Mouse (Mus musculus): ENCODE data around the gene Nfatc2. TPM values are rescaled to one million over a fixed set of nuclear protein-coding genes. Genes with fewer than 3 reads are reported as not detected.

The Nfatc2 gene
- polyA plus RNA-seq, 1 experiment from 2014 or later: 2.0 TPM

- H3K27me3 ChIP-seq (replicated peaks; ENCODE audit: control insufficient read depth, insufficient read depth, low read length): no peaks in the 10 kb centered on the region
- 52% methylated on average over 13 of the region's 13 CpGs for WGBS
- no peak overlapping the region for H3K4me3 ChIP-seq (replicated peaks; ENCODE audit: low read length)
- no peak overlapping the region for H3K4me2 ChIP-seq (ENCODE audit: low read length)
- no peaks in the 10 kb centered on the region for H3K9me3 ChIP-seq (ENCODE audit: control insufficient read depth, low read length)
- no peaks in the 10 kb centered on the region for H3K36me3 ChIP-seq (ENCODE audit: control insufficient read depth, insufficient read depth)
- no peaks in the 10 kb centered on the region; the same call in 1 of the 2 replicates for H3K4me1 ChIP-seq (replicated peaks; ENCODE audit: control insufficient read depth, insufficient read depth, low read length)
- no peak overlapping the region for H3K9ac ChIP-seq (replicated peaks; ENCODE audit: low read depth, low read length)
- H3K27ac ChIP-seq (ENCODE audit: low read length): no peak overlapping the region
- no peak for ATAC-seq
Observed at GRCm38 (mm10) chr2:168613092-168613880, 11.8 kb upstream of the Nfatc2 start.

DNA sequence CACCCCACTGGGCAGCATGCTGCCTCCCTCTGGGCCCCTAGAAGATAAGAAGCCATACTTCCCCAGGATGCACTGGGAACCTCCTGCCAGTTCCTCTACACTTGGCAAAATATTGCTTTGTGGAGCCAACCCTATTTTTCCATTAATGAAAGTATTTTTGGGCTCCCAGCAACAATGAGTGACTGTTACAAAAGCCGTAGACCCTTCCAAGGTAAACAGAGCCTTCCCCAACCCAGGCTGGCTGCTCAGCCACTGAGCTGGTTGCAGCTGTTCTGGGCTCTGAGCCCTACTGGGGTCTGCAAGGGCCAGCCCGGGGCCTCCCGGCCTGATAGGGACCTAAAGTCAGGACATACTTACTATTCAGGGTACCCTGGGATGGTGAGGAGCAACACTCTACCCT is 9.5 kb upstream of the Nfatc2 start:
- H3K36me3 ChIP-seq (ENCODE audit: control insufficient read depth, insufficient read depth): no peaks in the 10 kb centered on the region
- no peak for ATAC-seq
- no peak overlapping the region for H3K4me3 ChIP-seq (replicated peaks; ENCODE audit: low read length)
- no peaks in the 10 kb centered on the region for H3K27me3 ChIP-seq (replicated peaks; ENCODE audit: control insufficient read depth, insufficient read depth, low read length)
- no peak overlapping the region for H3K4me2 ChIP-seq (ENCODE audit: low read length)
- WGBS: 85% methylated on average over 3 of the region's 3 CpGs
- no peak overlapping the region for H3K9ac ChIP-seq (replicated peaks; ENCODE audit: low read depth, low read length)
- H3K9me3 ChIP-seq (ENCODE audit: control insufficient read depth, low read length): no peaks in the 10 kb centered on the region
- H3K27ac ChIP-seq (ENCODE audit: low read length): no peak overlapping the region
- no peaks in the 10 kb centered on the region; the same call in 1 of the 2 replicates for H3K4me1 ChIP-seq (replicated peaks; ENCODE audit: control insufficient read depth, insufficient read depth, low read length)

GRCm38 (mm10) chr2:168609653-168610248 is 8.3 kb upstream of the Nfatc2 start:
- no peaks in the 10 kb centered on the region; the same call in 1 of the 2 replicates for H3K4me1 ChIP-seq (replicated peaks; ENCODE audit: control insufficient read depth, insufficient read depth, low read length)
- no peaks in the 10 kb centered on the region for H3K36me3 ChIP-seq (ENCODE audit: control insufficient read depth, insufficient read depth)
- no peak overlapping the region for H3K9ac ChIP-seq (replicated peaks; ENCODE audit: low read depth, low read length)
- ATAC-seq: peak; percentile 31; the same call in 1 of the 2 replicates
- H3K27ac ChIP-seq (ENCODE audit: low read length): no peak overlapping the region
- no peaks in the 10 kb centered on the region for H3K27me3 ChIP-seq (replicated peaks; ENCODE audit: control insufficient read depth, insufficient read depth, low read length)
- WGBS: 40% methylated on average over 6 of the region's 6 CpGs
- no peaks in the 10 kb centered on the region for H3K9me3 ChIP-seq (ENCODE audit: control insufficient read depth, low read length)
- H3K4me2 ChIP-seq (ENCODE audit: low read length): no peak overlapping the region
- H3K4me3 ChIP-seq (replicated peaks; ENCODE audit: low read length): no peak overlapping the region

DNA sequence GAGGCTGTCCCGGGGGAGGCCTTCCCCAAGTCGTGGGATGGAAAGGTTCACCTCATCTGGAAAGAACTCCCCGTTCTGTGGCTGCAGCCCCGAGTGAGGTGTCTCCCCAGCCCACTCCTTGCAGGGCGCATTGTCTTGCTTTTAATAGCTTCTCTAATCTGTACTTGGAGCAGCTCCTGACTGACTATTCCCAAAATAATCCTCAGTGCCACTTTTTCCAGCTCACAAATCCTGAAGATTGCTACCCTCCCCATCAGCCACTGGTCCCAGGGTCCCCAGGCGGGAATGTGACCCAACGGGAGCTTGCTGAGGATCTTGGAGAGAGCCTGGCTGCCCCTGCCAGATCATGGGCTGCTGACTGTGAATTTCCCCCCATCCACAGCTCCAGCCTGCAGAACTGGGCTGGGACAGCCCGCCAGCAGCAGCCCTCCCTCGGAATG is 6.7 kb upstream of the Nfatc2 start:
- Histone ChIP-seq H3K27ac (ENCODE audit: low read length) (no peak overlapping the region), H3K4me1 (replicated peaks; ENCODE audit: control insufficient read depth, insufficient read depth, low read length) (peaks cover 3% of the 10 kb centered on the region; the same call in 1 of the 2 replicates), H3K4me2 (ENCODE audit: low read length) (no peak overlapping the region), H3K4me3 (replicated peaks; ENCODE audit: low read length) (no peak overlapping the region), H3K36me3 (ENCODE audit: control insufficient read depth, insufficient read depth) (no peaks in the 10 kb centered on the region), H3K9me3 (ENCODE audit: control insufficient read depth, low read length) (no peaks in the 10 kb centered on the region), H3K9ac (replicated peaks; ENCODE audit: low read depth, low read length) (no peak overlapping the region), H3K27me3 (replicated peaks; ENCODE audit: control insufficient read depth, insufficient read depth, low read length) (no peaks in the 10 kb centered on the region)
- WGBS: 63% methylated on average over 9 of the region's 9 CpGs
- no peak for ATAC-seq

DNA sequence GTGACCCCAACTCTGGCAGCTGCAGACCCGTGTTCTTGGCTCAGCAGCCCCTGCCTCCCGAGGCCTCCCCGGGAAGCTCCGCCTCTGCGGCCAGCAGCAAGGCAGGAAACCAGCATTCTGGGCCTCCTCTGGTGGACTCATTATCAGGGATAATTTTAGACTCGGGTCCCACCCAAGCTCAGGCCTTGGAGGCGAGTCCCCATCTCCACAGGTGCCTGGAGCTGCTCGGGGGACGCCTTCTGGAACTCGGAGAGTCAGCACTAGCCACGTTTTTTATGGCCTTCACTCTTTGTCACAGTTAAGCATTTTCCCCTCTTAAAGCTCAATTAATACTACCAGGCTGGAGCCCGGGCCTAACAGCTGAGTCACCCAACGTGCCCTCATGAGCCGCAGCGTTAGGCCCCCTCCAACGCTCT is 3.2 kb upstream of the Nfatc2 start:
- no peak overlapping the region for H3K27ac ChIP-seq (ENCODE audit: low read length)
- H3K4me2 ChIP-seq (ENCODE audit: low read length): no peak overlapping the region
- no peaks in the 10 kb centered on the region for H3K9me3 ChIP-seq (ENCODE audit: control insufficient read depth, low read length)
- H3K4me3 ChIP-seq (replicated peaks; ENCODE audit: low read length): no peak overlapping the region
- H3K36me3 ChIP-seq (ENCODE audit: control insufficient read depth, insufficient read depth): no peaks in the 10 kb centered on the region
- peaks cover 27% of the 10 kb centered on the region for H3K4me1 ChIP-seq (replicated peaks; ENCODE audit: control insufficient read depth, insufficient read depth, low read length)
- no peak overlapping the region for H3K9ac ChIP-seq (replicated peaks; ENCODE audit: low read depth, low read length)
- H3K27me3 ChIP-seq (replicated peaks; ENCODE audit: control insufficient read depth, insufficient read depth, low read length): peaks cover 14% of the 10 kb centered on the region
- WGBS: 49% methylated on average over 16 of the region's 16 CpGs
- ATAC-seq: no peak

GRCm38 (mm10) chr2:168602387-168602741 is 907 bp upstream of the Nfatc2 start:
- no peak overlapping the region for H3K27ac ChIP-seq (ENCODE audit: low read length)
- ATAC-seq: no peak
- no peak overlapping the region for H3K4me3 ChIP-seq (replicated peaks; ENCODE audit: low read length)
- no peaks in the 10 kb centered on the region for H3K9me3 ChIP-seq (ENCODE audit: control insufficient read depth, low read length)
- H3K4me1 ChIP-seq (replicated peaks; ENCODE audit: control insufficient read depth, insufficient read depth, low read length): peaks cover 27% of the 10 kb centered on the region
- H3K36me3 ChIP-seq (ENCODE audit: control insufficient read depth, insufficient read depth): no peaks in the 10 kb centered on the region
- H3K9ac ChIP-seq (replicated peaks; ENCODE audit: low read depth, low read length): no peak overlapping the region
- H3K4me2 ChIP-seq (ENCODE audit: low read length): no peak overlapping the region
- H3K27me3 ChIP-seq (replicated peaks; ENCODE audit: control insufficient read depth, insufficient read depth, low read length): peaks cover 20% of the 10 kb centered on the region
- WGBS: 21% methylated on average over 12 of the region's 12 CpGs

DNA sequence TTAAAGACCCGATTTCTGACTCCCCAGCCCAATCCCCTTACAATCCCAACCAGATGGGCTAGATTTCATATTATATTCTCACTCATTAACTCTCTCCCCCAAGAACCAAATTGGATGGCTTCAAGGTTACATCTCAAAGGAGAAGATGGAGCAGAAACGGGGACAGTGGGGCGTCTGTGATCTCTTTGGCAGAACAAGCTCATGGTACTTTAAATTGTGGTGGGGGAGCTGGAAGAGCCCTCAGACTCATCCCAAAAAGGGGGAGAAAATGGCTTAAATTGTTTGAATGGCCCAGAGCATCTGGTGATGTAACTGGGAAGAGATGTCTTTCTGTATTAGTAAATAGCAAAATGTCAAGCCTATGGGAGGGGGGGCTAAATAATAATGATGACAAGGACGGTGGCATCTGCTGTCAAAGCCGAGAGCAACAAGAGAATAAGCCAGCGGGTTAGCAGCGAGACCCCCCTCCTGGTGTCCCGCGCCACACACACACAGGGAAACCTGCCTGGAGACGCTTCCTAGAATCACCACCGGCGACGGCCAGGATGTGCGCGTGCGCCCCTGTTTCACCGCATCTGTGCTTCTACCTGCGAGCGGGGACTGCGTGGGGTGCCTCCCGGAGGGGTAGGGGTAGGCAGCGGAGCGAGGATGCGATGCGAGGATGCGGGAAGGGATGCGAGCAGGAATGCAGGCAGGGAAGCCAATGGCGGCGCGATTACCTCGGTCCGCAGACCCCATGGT is 537 bp downstream of the Nfatc2 start:
- Histone ChIP-seq H3K4me1 (replicated peaks; ENCODE audit: control insufficient read depth, insufficient read depth, low read length) (peaks cover 27% of the 10 kb centered on the region), H3K27ac (ENCODE audit: low read length) (no peak overlapping the region), H3K9me3 (ENCODE audit: control insufficient read depth, low read length) (no peaks in the 10 kb centered on the region), H3K4me3 (replicated peaks; ENCODE audit: low read length) (peak overlapping the region; percentile 50), H3K4me2 (ENCODE audit: low read length) (peak overlapping the region; percentile 76), H3K9ac (replicated peaks; ENCODE audit: low read depth, low read length) (peak overlapping the region; percentile 61), H3K27me3 (replicated peaks; ENCODE audit: control insufficient read depth, insufficient read depth, low read length) (peaks cover 20% of the 10 kb centered on the region), H3K36me3 (ENCODE audit: control insufficient read depth, insufficient read depth) (no peaks in the 10 kb centered on the region)
- peak; percentile 70 for ATAC-seq
- under 1% methylated on average over 32 of the region's 32 CpGs for WGBS

GRCm38 (mm10) chr2:168595693-168596092 is 5.8 kb downstream of the Nfatc2 start:
- peaks cover 10% of the 10 kb centered on the region for H3K27me3 ChIP-seq (replicated peaks; ENCODE audit: control insufficient read depth, insufficient read depth, low read length)
- ATAC-seq: no peak

DNA sequence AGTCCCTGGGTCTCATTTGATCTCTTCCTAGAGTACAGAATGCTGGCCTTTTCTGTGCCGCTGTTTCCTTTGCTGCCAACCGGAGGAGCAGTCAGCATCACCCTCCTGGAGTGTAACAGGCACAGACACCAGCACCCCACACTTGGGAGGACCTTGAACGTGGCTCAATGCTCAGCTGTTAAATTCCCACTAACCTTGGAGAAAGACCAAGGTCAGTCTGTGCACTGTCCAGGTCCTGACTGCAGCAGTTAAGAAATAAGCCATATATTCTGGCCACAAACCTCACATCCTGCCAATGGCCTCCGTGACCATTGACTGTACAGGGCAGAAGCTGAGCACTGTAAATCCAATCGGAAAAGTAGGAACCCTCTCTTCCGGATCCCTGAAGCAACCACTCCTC is 7.8 kb downstream of the Nfatc2 start:
- ATAC-seq: no peak
- H3K27me3 ChIP-seq (replicated peaks; ENCODE audit: control insufficient read depth, insufficient read depth, low read length): peaks cover 2% of the 10 kb centered on the region; the same call in 1 of the 2 replicates
- H3K9ac ChIP-seq (replicated peaks; ENCODE audit: low read depth, low read length): no peak overlapping the region
- 83% methylated on average over 6 of the region's 6 CpGs for WGBS
- H3K4me2 ChIP-seq (ENCODE audit: low read length): no peak overlapping the region
- no peak overlapping the region for H3K4me3 ChIP-seq (replicated peaks; ENCODE audit: low read length)
- peaks cover 18% of the 10 kb centered on the region for H3K4me1 ChIP-seq (replicated peaks; ENCODE audit: control insufficient read depth, insufficient read depth, low read length)
- no peaks in the 10 kb centered on the region for H3K9me3 ChIP-seq (ENCODE audit: control insufficient read depth, low read length)
- no peaks in the 10 kb centered on the region for H3K36me3 ChIP-seq (ENCODE audit: control insufficient read depth, insufficient read depth)
- no peak overlapping the region for H3K27ac ChIP-seq (ENCODE audit: low read length)

More at GRCm38 (mm10) chr2:168595693-168596092, 5.8 kb downstream of the Nfatc2 start:
- Histone ChIP-seq H3K4me1 (replicated peaks; ENCODE audit: control insufficient read depth, insufficient read depth, low read length) (peaks cover 7% of the 10 kb centered on the region), H3K4me3 (replicated peaks; ENCODE audit: low read length) (no peak overlapping the region), H3K4me2 (ENCODE audit: low read length) (no peak overlapping the region), H3K27ac (ENCODE audit: low read length) (no peak overlapping the region), H3K36me3 (ENCODE audit: control insufficient read depth, insufficient read depth) (no peaks in the 10 kb centered on the region), H3K9me3 (ENCODE audit: control insufficient read depth, low read length) (no peaks in the 10 kb centered on the region), H3K9ac (replicated peaks; ENCODE audit: low read depth, low read length) (no peak overlapping the region)
- 80% methylated on average over 7 of the region's 7 CpGs for WGBS

All from forebrain, embryonic 16.5 days (tissue).